Mouse (Mus musculus): ENCODE measurements around the gene Gcdh. TPM values are rescaled to one million over a fixed set of nuclear protein-coding genes. Genes with fewer than 3 reads are reported as not detected.
A peak's percentile ranks its signal among the peaks of the same experiment; 100 is the strongest.
"Not testable (repeated sequence)": the region's sequence is repeated elsewhere in the genome, so short reads cannot be mapped to it uniquely, and the experiment has no call there.

Gcdh gene
- polyA plus RNA-seq, 1 experiment from 2014 or later: 44.7 TPM

GRCm38 (mm10) chr8:84909162-84909767, 15.5 kb upstream of the Gcdh start:
- Histone ChIP-seq H3K9me3 (replicated peaks) (no peaks in the 10 kb centered on the region), H3K27ac (peak overlapping the region; percentile 91)

DNA sequence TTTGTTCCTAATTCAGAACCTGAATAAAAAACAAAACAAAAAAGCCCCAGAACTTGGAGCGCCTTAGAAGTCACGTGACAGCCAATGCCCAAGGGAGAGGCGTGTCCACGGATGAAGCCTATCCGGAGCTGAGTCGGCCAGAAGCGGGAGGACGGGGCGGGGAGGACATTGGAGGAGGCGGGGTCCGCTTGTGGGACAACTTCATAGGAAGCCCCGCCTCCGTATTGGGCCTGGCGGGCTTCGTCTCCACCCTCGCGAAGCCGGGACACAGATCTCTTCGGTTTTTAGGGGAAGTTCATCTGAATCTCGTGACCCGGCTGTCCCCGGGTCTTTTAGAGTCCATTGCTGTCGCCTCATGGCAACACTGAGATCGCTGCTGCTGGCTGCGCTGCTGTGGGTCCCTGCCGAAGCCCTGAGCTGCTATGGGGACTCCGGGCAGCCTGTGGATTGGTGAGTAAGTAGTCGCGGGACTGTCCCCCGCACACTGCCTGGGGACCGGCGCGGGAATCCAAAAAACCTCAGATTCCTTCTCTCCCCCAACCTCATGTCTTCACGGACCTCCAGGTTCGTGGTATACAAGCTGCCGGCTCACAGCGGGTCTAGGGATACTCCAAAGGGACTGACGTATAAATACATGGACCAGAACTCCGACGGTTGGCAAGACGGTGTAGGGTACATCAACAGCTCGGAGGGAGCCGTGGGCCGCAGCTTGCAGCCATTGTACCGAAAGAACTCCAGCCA, 14.9 kb upstream of the Gcdh start, which contains the start of gene Dnase2a:
Gene Dnase2a (plus strand): TSS at position 140 of the 741 bp plus-strand sequence.
- ATAC-seq (ENCODE audit: low read depth): peak; percentile 90

More at GRCm38 (mm10) chr8:84909162-84909767, 15.5 kb upstream of the Gcdh start:
- Histone ChIP-seq H3K27me3 (peaks cover 29% of the 10 kb centered on the region), H3K36me3 (peaks cover 44% of the 10 kb centered on the region), H3K4me2 (peak overlapping the region; percentile 94), H3K4me3 (replicated peaks) (peak overlapping the region; percentile 74), H3K4me1 (replicated peaks) (peaks cover 80% of the 10 kb centered on the region), H3K9ac (peak overlapping the region; percentile 90)
- WGBS (ENCODE audit: insufficient replicate concordance): 39% methylated on average over 20 of the region's 20 CpGs
- ATAC-seq (ENCODE audit: low read depth) (no peak), DNase-seq (no peak)

GRCm38 (mm10) chr8:84907979-84908378, 14.3 kb upstream of the Gcdh start:
- H3K4me1 ChIP-seq (replicated peaks): peaks cover 75% of the 10 kb centered on the region
- WGBS (ENCODE audit: insufficient replicate concordance): 13% methylated on average over 7 of the region's 7 CpGs
- H3K9me3 ChIP-seq (replicated peaks); DNase-seq: not testable (repeated sequence)
- H3K9ac ChIP-seq: peak overlapping the region; percentile 48; the same call in 1 of the 2 replicates
- peaks cover 55% of the 10 kb centered on the region for H3K36me3 ChIP-seq
- peak overlapping the region; percentile 94 for H3K4me2 ChIP-seq
- ATAC-seq (ENCODE audit: low read depth): 0 out of 2 replicates have a peak, but pooled peaks have one; percentile 6
- H3K27me3 ChIP-seq: peaks cover 28% of the 10 kb centered on the region
- H3K27ac ChIP-seq: peak overlapping the region; percentile 84
- H3K4me3 ChIP-seq (replicated peaks): peak overlapping the region; percentile 74

More for the DNA sequence above, 14.9 kb upstream of the Gcdh start, which contains the start of gene Dnase2a:
- Histone ChIP-seq H3K27ac (peak within 1 kb of the TSS; percentile 91), H3K4me2 (peak within 1 kb of the TSS; percentile 94), H3K27me3 (peaks cover 29% of the 10 kb centered on the region), H3K9ac (peak within 1 kb of the TSS; percentile 90), H3K36me3 (peaks cover 50% of the 10 kb centered on the region), H3K4me1 (replicated peaks) (peaks cover 80% of the 10 kb centered on the region), H3K4me3 (replicated peaks) (peak within 1 kb of the TSS; percentile 74), H3K9me3 (replicated peaks) (no peaks in the 10 kb centered on the region)
- WGBS (ENCODE audit: insufficient replicate concordance): under 1% methylated on average over 45 of the region's 45 CpGs
- peak; percentile 98 for DNase-seq

DNA sequence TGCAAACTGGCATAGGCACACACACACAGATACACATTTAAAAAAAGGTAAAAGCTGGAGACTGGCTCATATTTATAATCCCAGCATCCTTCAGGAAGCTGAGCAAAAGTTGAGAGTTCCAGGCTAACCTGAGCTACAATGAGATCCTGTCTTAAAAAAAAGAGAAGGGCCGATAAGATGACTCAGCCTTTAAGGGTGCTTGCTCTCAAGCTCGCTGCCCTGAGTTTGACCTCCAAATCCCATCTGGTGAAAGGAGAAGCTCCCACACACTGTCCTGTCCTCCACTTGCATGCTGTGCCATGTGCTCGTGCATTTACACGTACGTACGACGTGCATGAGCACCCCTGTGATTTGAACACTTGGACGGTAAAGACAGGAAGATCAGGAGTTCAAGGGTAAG, 13.8 kb upstream of the Gcdh start:
- Histone ChIP-seq H3K4me2 (peak overlapping the region; percentile 94), H3K4me1 (replicated peaks) (peaks cover 70% of the 10 kb centered on the region), H3K27me3 (peaks cover 23% of the 10 kb centered on the region), H3K9ac (no peak overlapping the region), H3K4me3 (replicated peaks) (no peak overlapping the region), H3K27ac (peak overlapping the region; percentile 84), H3K9me3 (replicated peaks) (no peaks in the 10 kb centered on the region), H3K36me3 (peaks cover 57% of the 10 kb centered on the region)
- DNase-seq (no peak), ATAC-seq (ENCODE audit: low read depth) (no peak)
- WGBS (ENCODE audit: insufficient replicate concordance): 60% methylated on average over 8 of the region's 8 CpGs

DNA sequence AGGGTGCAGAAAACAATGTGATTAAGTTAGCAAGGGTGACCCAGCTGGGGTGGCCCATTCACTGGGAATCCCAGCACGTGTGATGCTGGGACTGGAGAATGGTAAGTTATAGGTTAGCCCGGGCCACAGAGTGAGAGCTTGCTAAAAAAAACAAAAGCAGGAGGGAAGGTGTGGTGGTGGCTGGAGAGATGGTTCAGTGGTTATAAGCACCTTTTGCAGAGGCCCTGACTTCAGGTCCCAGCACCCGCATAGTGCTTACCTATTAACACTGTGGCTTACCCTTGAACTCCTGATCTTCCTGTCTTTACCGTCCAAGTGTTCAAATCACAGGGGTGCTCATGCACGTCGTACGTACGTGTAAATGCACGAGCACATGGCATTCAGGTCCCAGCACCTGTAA, 13.3 kb upstream of the Gcdh start:
- WGBS (ENCODE audit: insufficient replicate concordance): 80% methylated on average over 9 of the region's 9 CpGs
- Histone ChIP-seq H3K4me1 (replicated peaks) (peaks cover 66% of the 10 kb centered on the region), H3K4me3 (replicated peaks) (no peak overlapping the region), H3K9ac (no peak overlapping the region), H3K9me3 (replicated peaks) (no peaks in the 10 kb centered on the region), H3K27ac (peak overlapping the region; percentile 84), H3K27me3 (peaks cover 18% of the 10 kb centered on the region), H3K36me3 (peaks cover 58% of the 10 kb centered on the region), H3K4me2 (no peak overlapping the region)
- peak; percentile 19 for DNase-seq
- ATAC-seq (ENCODE audit: low read depth): no peak

DNA sequence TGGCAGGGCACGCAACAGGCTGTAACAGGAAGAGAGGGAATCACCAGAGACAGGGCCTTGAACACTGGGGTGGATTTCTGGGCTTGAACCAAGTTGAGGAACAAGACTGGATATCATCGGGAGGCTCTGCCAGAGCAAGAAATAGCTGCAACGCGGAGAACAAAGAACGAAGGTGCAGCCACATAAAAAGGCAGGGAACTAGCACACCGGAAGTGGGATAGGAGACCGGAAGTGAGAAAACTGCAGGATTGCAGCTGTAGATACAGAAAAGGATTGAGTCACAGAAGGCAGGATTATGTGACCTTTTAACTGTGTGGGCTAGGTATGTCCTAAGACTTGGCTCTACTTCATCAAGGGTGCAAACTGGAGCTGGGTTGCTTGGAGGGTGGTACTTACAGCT, 10.6 kb upstream of the Gcdh start:
- 81% methylated on average over 7 of the region's 7 CpGs for WGBS (ENCODE audit: insufficient replicate concordance)
- peak overlapping the region; percentile 99 for H3K27ac ChIP-seq
- H3K4me3 ChIP-seq (replicated peaks): peak overlapping the region; percentile 99
- H3K4me1 ChIP-seq (replicated peaks): peaks cover 70% of the 10 kb centered on the region
- H3K36me3 ChIP-seq: peaks cover 49% of the 10 kb centered on the region
- H3K9ac ChIP-seq: peak overlapping the region; percentile 100
- no peaks in the 10 kb centered on the region for H3K9me3 ChIP-seq (replicated peaks)
- no peak for DNase-seq
- ATAC-seq (ENCODE audit: low read depth): no peak
- peak overlapping the region; percentile 98 for H3K4me2 ChIP-seq
- no peaks in the 10 kb centered on the region for H3K27me3 ChIP-seq

- Histone ChIP-seq H3K9me3 (replicated peaks) (no peaks in the 10 kb centered on the region), H3K36me3 (peaks cover 49% of the 10 kb centered on the region), H3K4me1 (replicated peaks) (peaks cover 68% of the 10 kb centered on the region), H3K27ac (peak overlapping the region; percentile 99), H3K27me3 (no peaks in the 10 kb centered on the region), H3K4me3 (replicated peaks) (peak overlapping the region; percentile 99), H3K4me2 (peak overlapping the region; percentile 98), H3K9ac (peak overlapping the region; percentile 100)
- ATAC-seq (ENCODE audit: low read depth) (peak; percentile 72), DNase-seq (peak; percentile 90)
- under 1% methylated on average over 68 of the region's 68 CpGs for WGBS (ENCODE audit: insufficient replicate concordance)
These were observed 9.4 kb upstream of the Gcdh start for GRCm38 (mm10) chr8:84902920-84903661.

DNA sequence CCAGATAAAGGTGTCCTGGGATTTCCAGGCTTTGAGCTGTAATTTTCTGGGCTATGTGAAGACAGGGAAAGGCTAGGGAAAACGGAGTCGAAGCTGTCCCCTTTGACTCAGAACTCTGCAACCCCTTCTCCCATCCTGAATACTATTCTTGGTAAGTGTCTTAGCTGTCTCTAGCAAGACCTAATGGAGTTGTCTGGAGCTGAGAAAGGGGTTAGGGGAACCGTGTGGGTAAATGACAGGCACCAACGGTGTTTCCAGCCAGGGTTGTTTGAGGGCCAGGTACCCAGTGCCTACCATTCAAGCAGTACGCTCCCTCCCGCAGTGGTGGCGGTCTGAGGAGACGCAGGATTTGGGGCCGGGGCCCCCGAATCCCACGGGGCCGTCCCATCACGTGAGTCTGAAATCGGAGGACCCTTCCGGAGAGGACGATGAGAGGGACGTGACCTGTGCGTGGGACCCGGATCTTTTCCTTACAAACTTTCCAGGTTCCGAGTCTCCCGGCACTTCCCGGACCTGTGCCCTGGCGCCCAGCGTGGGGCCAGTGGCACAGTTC, 8.7 kb upstream of the Gcdh start:
- H3K4me3 ChIP-seq (replicated peaks): peak overlapping the region; percentile 99
- no peaks in the 10 kb centered on the region for H3K9me3 ChIP-seq (replicated peaks)
- H3K4me1 ChIP-seq (replicated peaks): peaks cover 69% of the 10 kb centered on the region
- DNase-seq: peak; percentile 11
- no peaks in the 10 kb centered on the region for H3K27me3 ChIP-seq
- H3K36me3 ChIP-seq: peaks cover 46% of the 10 kb centered on the region
- ATAC-seq (ENCODE audit: low read depth): no peak; the same call in 1 of the 2 replicates
- H3K27ac ChIP-seq: peak overlapping the region; percentile 99
- H3K9ac ChIP-seq: peak overlapping the region; percentile 100
- WGBS (ENCODE audit: insufficient replicate concordance): under 1% methylated on average over 24 of the region's 24 CpGs
- peak overlapping the region; percentile 98 for H3K4me2 ChIP-seq

DNA sequence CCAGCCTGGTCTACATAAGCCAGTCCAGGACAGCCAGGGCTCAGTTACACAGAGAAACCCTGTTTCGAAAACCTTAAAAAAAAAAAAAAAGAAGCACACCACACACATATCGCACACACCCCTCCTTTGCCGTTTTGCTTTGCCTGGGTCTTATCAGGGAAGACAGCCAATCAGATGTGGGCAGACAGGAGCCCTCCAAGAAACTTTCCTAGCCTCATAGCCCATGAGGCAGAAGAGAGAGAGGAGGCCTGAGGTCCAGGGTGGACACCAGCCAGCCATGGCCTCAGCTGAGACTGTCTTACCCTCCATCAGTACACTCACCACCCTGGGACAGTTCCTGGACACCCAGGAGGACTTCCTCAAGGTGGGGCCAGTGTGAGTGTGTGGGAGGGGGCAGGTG, 8.0 kb upstream of the Gcdh start, which contains the start of gene Klf1:
Gene Klf1 (plus strand): TSS at position 177 of the 400 bp plus-strand sequence.
- Histone ChIP-seq H3K4me1 (replicated peaks) (peaks cover 62% of the 10 kb centered on the region), H3K27ac (peak within 1 kb of the TSS; percentile 99), H3K9ac (peak within 1 kb of the TSS; percentile 100), H3K4me2 (peak within 1 kb of the TSS; percentile 98), H3K36me3 (peaks cover 40% of the 10 kb centered on the region), H3K27me3 (no peaks in the 10 kb centered on the region), H3K9me3 (replicated peaks) (no peaks in the 10 kb centered on the region), H3K4me3 (replicated peaks) (peak within 1 kb of the TSS; percentile 99)
- WGBS (ENCODE audit: insufficient replicate concordance): 8% methylated on average over 3 of the region's 3 CpGs
- ATAC-seq (ENCODE audit: low read depth): peak; percentile 77
- DNase-seq: peak; percentile 82

DNA sequence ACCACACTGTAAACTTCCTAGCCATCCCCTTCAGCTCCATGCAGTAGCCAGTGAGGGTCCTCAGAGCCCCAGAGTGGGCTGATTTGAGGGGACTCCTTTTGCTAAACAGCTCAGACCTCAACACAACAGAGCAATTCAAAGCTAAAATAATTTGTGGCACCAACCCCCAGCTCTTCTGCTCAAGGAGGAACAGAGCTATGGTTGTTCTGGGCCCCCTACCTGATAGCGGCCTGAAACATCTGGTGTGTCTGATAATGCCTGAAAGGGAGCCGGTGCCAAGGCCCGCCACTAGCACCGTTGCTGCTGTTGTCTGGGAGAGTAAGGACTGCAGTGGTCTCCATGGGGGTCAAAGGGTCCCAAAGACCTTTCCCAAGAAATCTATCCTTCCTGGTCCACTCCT, 7.3 kb upstream of the Gcdh start:
- Histone ChIP-seq H3K36me3 (peaks cover 33% of the 10 kb centered on the region), H3K4me2 (peak overlapping the region; percentile 98), H3K9ac (peak overlapping the region; percentile 100), H3K27me3 (no peaks in the 10 kb centered on the region), H3K9me3 (replicated peaks) (no peaks in the 10 kb centered on the region), H3K4me1 (replicated peaks) (peaks cover 60% of the 10 kb centered on the region), H3K27ac (peak overlapping the region; percentile 99), H3K4me3 (replicated peaks) (peak overlapping the region; percentile 99)
- 9% methylated on average over 4 of the region's 4 CpGs for WGBS (ENCODE audit: insufficient replicate concordance)
- DNase-seq (peak; percentile 84), ATAC-seq (ENCODE audit: low read depth) (peak; percentile 81)
